10 mouse cellular contexts compared by ENCODE assay signal in genomic region chr10:50671517-50671916, GRCm38 (mm10).
DNase-seq lines count a peak whose midpoint lies in the region; ATAC-seq lines count a peak whose summit lies in the region.
"Had no signal": no experiment of that assay in that cellular context is flagged by ENCODE, and none has a peak within 500 bp of the region (broad histone marks: within the 10 kb centered on the region; RNA-seq: fewer than 3 reads in every experiment).

No protein-coding gene starts in this region.

- no peak for ATAC-seq in megakaryocyte, adult 5-6 weeks (ENCODE audit: poor library complexity, severe bottlenecking)
- ATAC-seq in activated CD4-positive, CD25-positive, alpha-beta regulatory T cell, adult 4 months = no peak

- intact Hi-C loops in left cerebral cortex, postnatal 4 days (cut with DNase I) = no loop called here
- intact Hi-C loops in left cerebral cortex, postnatal 10 days (cut with DNase I) = no loop called here

- peak; percentile 21 for DNase-seq in left cerebral cortex, postnatal 4 days
- no peak for DNase-seq in left cerebral cortex, postnatal 10 days (ENCODE audit: extremely low spot score in 1 of 2, low spot score in 2 of 2)
- DNase-seq in cerebellum, adult 11 months = peak; percentile 43
- peak; percentile 65 to 71 for DNase-seq in cerebellum, postnatal 25 days
- DNase-seq in layer of hippocampus, adult 9-10 months (ENCODE audit: low spot score) = peak; percentile 2
- DNase-seq in urinary bladder, postnatal 25 days (ENCODE audit: low spot score) = no peak
- DNase-seq: gastrocnemius, postnatal 36 days; thymus, adult 18-20 months had no signal

Comparison
In these comparisons a context has a peak if more than half of its experiments do, and no peak if none do; other contexts are left out.
1. DNase-seq: peak in left cerebral cortex, postnatal 4 days (single experiment), cerebellum, adult 11 months (single experiment), cerebellum, postnatal 25 days (2 of 2) and layer of hippocampus, adult 9-10 months (single experiment); none in left cerebral cortex, postnatal 10 days (0 of 2) and urinary bladder, postnatal 25 days (single experiment).